Mouse (Mus musculus) C2C12 (cell line): Measurements from ENCODE around the gene Gss.

Experiments
- CEBPB ChIP-seq: IDR thresholded peaks from one replicate; pipeline ENCODE4 v1.6.1; 2011; ENCODE audit warnings: low read depth, mild to moderate bottlenecking, control low read depth, moderate library complexity
- CTCF ChIP-seq: IDR thresholded peaks from one replicate; pipeline ENCODE4 v1.5.1; 2011; ENCODE audit not compliant: control insufficient read depth, insufficient read depth, insufficient read length

- no peak for TF ChIP-seq CEBPB
- TF ChIP-seq CTCF = no peak
Observed at GRCm38 (mm10) chr2:155611834-155612550, 19.4 kb upstream of the Gss start.
